Mouse (Mus musculus) Patski (cell line): ENCODE measurements around the gene Helq. TPM values are rescaled to one million over a fixed set of nuclear protein-coding genes. Genes with fewer than 3 reads are reported as not detected.

ENCODE experiments used
- ATAC-seq: fragments of 100-300 bp; one replicate; pipeline ENCODE4 v1.8.0; 2021
- CTCF ChIA-PET: fragments of 350-600 bp; sonication (Branson Sonifier 250); formaldehyde crosslinking; loops from one replicate; lab custom pipeline; 2022; ENCODE audit warnings: inconsistent platforms; lab: Charles Lee
- POLR2A ChIA-PET: fragments of 350-600 bp; sonication (Branson Sonifier 250); formaldehyde crosslinking; loops from one replicate; lab custom pipeline; 2022; ENCODE audit warnings: antibody characterized with exemption, inconsistent platforms; lab: Charles Lee
- DNase-seq: peaks from one replicate; pipeline ENCODE4 v3.0.0-alpha.2; 2011; ENCODE audit warnings: low read depth, low spot score
- H3K27me3 ChIP-seq: fragments of 371-371 bp; one replicate; pipeline ENCODE4 v1.5.1; 2021
- CTCF ChIP-seq: fragments of 100-300 bp; IDR thresholded peaks from one replicate; pipeline ENCODE4 v1.5.1; 2021
- in situ Hi-C: fragments of 300-500 bp; cut with MboI; formaldehyde crosslinking; loops from 3 replicates; pipeline ENCODE4 v1.11.1; 2018; ENCODE audit warnings: low pct_unique_long_range_greater_than_20kb, mixed read lengths
- polyA plus RNA-seq: library from polyadenylated mRNA; unstranded; gene quantifications from one replicate; pipeline ENCODE4 v1.2.3, GENCODE M21; 2021

Gene Helq
- polyA plus RNA-seq = 22.8 TPM

DNA sequence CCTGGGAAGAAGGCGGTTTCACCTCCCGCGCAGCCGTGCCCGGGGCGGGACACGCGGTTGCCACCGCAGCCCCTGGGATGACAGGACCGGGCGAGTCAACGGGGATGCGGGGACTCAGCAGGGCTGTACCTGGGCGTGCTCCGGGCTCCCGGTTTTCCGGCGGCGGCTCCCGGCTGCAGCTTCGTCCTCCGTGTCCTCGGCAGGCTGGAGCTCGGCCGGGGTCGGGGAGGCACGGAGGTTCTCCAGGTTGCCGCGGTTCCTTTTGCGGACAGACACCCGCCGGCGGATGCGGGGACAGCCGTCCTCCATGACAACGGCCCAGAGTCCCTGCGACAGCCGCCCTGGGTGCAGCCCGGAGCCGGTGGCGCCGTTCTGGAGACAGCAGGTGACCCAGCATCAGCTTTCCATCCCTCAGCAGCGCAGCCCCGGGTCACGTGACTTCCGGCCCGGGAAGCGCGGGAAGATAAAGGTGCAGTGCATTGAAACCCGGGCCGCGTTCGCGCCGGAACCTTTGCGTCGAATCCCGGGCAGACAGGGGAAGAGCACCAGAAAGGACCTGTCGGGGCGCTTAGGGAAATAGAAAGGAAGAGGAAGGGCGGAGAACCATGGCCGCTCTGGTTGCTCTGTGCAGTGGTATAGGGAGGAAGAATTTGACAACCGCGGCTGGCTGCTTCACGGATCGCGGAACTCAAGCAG, at the start of gene Helq, which contains the start of gene Mrps18c:
Helq (minus strand) TSS at position 434 of the 696 bp plus-strand sequence.
Mrps18c (plus strand) TSS at position 463 of the 696 bp plus-strand sequence.
- ATAC-seq = peak; percentile 92
- POLR2A ChIA-PET = no interaction called here
- CTCF ChIA-PET = interaction anchor here (1.9 to 2.6 kb wide), 2 partner anchors 18 to 123 kb away, joined by 4 to 9 read pairs; partner anchors contain the start of gene Coq2
- in situ Hi-C loops = no loop called here
- no peak for TF ChIP-seq CTCF
- peak; percentile 74 for DNase-seq
- no peaks in the 10 kb centered on the region for H3K27me3 ChIP-seq

DNA sequence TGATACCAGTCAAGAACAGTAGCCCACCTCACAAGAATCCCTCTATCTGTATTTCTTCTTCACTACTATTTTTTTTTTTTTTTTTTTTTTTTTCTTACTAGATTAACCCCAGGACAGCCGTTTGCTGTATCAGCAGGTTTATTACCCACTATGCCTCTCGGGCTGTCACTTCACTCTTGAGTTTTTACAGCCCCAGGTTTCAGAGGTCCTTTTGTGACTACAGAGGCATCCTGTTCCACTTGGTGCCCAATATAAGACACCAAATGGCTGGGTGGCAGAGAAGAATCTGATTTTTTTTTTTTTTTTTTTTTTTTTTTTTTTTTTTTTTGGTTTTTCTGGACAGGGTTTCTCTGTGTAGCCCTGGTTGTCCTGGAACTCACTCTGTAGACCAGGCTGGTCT, 48.7 kb upstream of the Helq start:
- DNase-seq (no peak), ATAC-seq (no peak)
- H3K27me3 ChIP-seq = no peaks in the 10 kb centered on the region
- POLR2A ChIA-PET = interaction anchor here (1.4 kb wide), 1 partner anchor 26 kb away, joined by 4 read pairs; the partner anchor contains the start of gene Abraxas1
- TF ChIP-seq CTCF = no peak
- CTCF ChIA-PET = interaction anchor here (0.8 to 3.8 kb wide), 7 partner anchors 11 to 68 kb away, joined by 3 to 29 read pairs (median 3); no protein-coding TSS in a partner anchor
- in situ Hi-C loops = no loop called here

DNA sequence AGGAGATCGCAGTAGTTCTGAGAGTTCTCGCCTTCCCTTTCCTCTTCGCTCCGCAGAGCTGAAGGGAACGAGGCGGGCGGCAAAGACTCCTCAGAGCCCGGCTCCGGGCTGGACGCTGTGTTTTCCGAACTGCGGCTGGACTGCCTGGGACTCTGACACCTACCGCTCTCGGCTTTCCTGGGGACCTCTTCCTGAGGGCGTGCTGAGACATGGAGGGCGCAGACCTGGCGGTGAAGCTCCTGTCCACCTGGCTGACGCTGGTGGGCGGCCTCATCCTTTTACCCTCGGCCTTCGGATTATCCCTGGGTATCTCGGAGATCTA, 48.2 kb upstream of the Helq start:
- no peak for TF ChIP-seq CTCF
- ChIA-PET POLR2A (interaction anchor here (1.4 kb wide), 1 partner anchor 26 kb away, joined by 4 read pairs; the partner anchor contains the start of gene Abraxas1), CTCF (interaction anchor here (0.8 to 3.8 kb wide), 7 partner anchors 12 to 171 kb away, joined by 3 to 29 read pairs (median 4); partner anchors contain the start of gene Coq2)
- no peaks in the 10 kb centered on the region for H3K27me3 ChIP-seq
- no peak for ATAC-seq
- no peak for DNase-seq
- in situ Hi-C loops = no loop called here

- in situ Hi-C loops = no loop called here
- no peak for TF ChIP-seq CTCF
- POLR2A ChIA-PET = interaction anchor here (0.5 to 1.4 kb wide), 6 partner anchors 14 to 66 kb away, joined by 3 to 12 read pairs (median 4); partner anchors contain the start of gene Abraxas1
- CTCF ChIA-PET = interaction anchor here (0.9 to 3.8 kb wide), 7 partner anchors 15 to 171 kb away, joined by 3 to 29 read pairs (median 4); partner anchors contain the start of gene Coq2
- DNase-seq (no peak), ATAC-seq (peak; percentile 93)
- no peaks in the 10 kb centered on the region for H3K27me3 ChIP-seq
Measured at GRCm38 (mm10) chr5:100845848-100846598, 47.6 kb upstream of the Helq start.

DNA sequence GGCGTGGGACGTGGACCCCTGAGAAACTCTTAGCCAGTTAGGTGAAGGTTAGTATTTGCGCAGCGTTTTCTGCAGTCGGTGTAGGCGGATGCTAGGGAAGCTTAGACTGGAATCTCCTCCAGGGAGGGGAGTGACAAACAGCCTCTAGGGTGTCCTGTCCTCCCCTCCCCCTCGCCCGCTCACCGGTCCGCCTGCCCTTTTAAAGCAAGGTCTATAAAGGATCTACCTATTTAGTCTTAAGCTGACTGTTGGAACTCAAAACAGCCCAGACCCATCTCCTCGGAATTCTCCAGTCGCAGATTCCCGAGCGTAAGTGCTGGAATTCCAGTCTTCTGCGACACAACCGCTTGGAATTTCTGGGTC, 47.1 kb upstream of the Helq start, which contains the start of gene Gpat3:
Gpat3 (plus strand) TSS at position 229 of the 363 bp plus-strand sequence.
- no peaks in the 10 kb centered on the region for H3K27me3 ChIP-seq
- in situ Hi-C loops = no loop called here
- no peak for TF ChIP-seq CTCF
- CTCF ChIA-PET = interaction anchor here (1.0 to 3.8 kb wide), 5 partner anchors 16 to 170 kb away, joined by 3 to 29 read pairs (median 6); partner anchors contain the start of gene Coq2
- DNase-seq (no peak), ATAC-seq (peak; percentile 45)
- POLR2A ChIA-PET = interaction anchor here (0.5 to 1.3 kb wide), 5 partner anchors 14 to 67 kb away, joined by 3 to 12 read pairs (median 3); no protein-coding TSS in a partner anchor

DNA sequence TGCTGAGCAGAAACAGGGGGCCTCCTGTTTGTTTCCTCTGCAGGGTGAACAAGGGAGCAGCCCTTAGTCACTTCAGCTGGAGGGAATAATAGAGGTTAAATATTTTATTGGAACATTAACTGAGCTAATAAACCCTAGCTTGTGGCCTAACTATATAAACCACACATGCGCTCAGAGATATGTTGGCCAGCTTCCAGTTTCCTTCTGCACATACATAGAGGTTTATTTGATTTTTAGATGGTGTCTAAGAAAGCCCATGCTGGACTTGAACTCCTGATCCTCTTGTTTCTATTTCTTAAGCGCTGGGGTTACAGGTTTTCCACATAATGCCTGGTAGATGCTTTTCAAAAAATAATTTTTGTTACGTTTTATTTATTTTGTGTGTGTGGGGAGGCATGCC, 46.1 kb upstream of the Helq start:
- DNase-seq = no peak
- H3K27me3 ChIP-seq = no peaks in the 10 kb centered on the region
- no peak for ATAC-seq
- TF ChIP-seq CTCF = no peak
- in situ Hi-C loops = no loop called here
- CTCF ChIA-PET = interaction anchor here (0.7 to 3.8 kb wide), 6 partner anchors 17 to 169 kb away, joined by 3 to 29 read pairs (median 4); partner anchors contain the start of gene Coq2
- POLR2A ChIA-PET = interaction anchor here (1.3 kb wide), 1 partner anchor 67 kb away, joined by 6 read pairs; no protein-coding TSS in a partner anchor

DNA sequence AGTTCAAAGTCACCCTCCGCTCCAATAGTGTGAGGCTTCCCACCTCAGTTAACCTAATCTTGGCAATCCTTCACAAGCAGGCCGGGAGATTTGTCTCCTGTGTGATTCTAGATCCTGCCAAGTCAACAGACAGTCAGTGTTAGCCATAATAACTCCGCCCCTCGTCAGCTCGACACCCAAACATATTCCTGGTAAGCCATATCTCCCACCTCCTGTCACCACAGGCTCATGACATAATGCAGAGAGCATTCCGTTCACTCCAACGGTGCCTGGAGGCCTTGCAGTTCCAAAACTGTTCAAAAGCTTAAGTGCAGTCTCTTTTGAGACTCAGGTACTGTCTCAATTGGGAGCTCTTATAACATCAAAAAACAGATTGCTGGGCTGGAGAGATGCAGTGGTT, 39.5 kb upstream of the Helq start:
- no peak for TF ChIP-seq CTCF
- ChIA-PET POLR2A (interaction anchor here (0.6 kb wide), 1 partner anchor 72 kb away, joined by 3 read pairs; no protein-coding TSS in a partner anchor), CTCF (interaction anchor here (2.2 kb wide), 1 partner anchor 11 kb away, joined by 8 read pairs; no protein-coding TSS in a partner anchor)
- ATAC-seq = peak; percentile 60
- no peaks in the 10 kb centered on the region for H3K27me3 ChIP-seq
- no peak for DNase-seq
- in situ Hi-C loops = no loop called here

DNA sequence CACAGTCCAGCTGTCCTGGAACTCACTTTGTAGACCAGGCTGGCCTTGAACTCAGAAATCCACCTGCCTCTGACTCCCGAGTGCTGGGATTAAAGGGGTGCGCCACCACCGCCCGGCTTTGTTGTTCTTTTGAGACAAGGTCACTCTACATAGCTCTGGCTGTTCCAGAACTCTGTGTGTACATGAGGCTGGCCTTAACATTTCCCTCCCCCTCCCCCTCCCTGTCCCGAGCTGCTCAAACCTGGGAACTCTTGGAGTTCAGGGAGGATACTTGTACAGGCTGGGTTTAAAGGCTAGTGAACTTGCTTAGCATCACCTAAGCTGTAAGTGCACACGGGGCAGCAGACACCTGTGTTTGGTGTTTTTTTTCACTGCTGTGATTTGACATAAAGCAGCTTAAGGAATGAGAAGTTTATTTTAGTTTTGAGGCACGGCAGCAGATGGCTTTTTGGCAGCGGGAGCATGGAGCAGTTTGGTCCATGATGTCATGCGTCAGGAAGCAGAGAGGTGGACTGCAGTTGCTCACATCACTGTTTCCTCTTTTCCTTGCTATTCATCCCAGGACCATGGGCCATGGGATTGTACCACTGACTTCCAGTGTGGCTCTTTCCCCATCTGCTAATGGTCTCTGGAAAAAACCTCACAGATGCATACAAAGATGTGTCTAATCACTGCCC, 37.6 kb upstream of the Helq start:
- H3K27me3 ChIP-seq = no peaks in the 10 kb centered on the region
- in situ Hi-C loops = no loop called here
- TF ChIP-seq CTCF = no peak
- DNase-seq = no peak
- CTCF ChIA-PET = interaction anchor here (0.7 to 2.2 kb wide), 3 partner anchors 10 to 126 kb away, joined by 3 to 14 read pairs (median 3); no protein-coding TSS in a partner anchor
- no peak for ATAC-seq
- POLR2A ChIA-PET = interaction anchor here (1.0 kb wide), 1 partner anchor 13 kb away, joined by 3 read pairs; no protein-coding TSS in a partner anchor

GRCm38 (mm10) chr5:100833841-100834240, 35.4 kb upstream of the Helq start:
- no peaks in the 10 kb centered on the region for H3K27me3 ChIP-seq
- DNase-seq (no peak), ATAC-seq (no peak)
- CTCF ChIA-PET = interaction anchor here (0.9 to 2.2 kb wide), 4 partner anchors 8 to 83 kb away, joined by 3 to 20 read pairs (median 9); no protein-coding TSS in a partner anchor
- in situ Hi-C loops = no loop called here
- no peak for TF ChIP-seq CTCF
- POLR2A ChIA-PET = interaction anchor here (0.6 to 0.7 kb wide), 2 partner anchors 8 to 161 kb away, joined by 4 to 5 read pairs; no protein-coding TSS in a partner anchor
